Mouse (Mus musculus) small intestine, adult 2 months (tissue): ENCODE data around the gene Lrp3.

Experiments used
- CTCF ChIP-seq: fragments of 200-500 bp; IDR thresholded peaks from 2 replicates; pipeline ENCODE4 v1.5.1; 2012; ENCODE audit warnings: low read depth, mild to moderate bottlenecking, control low read depth, inconsistent platforms, low read length, moderate library complexity, mixed read lengths; ENCODE audit not compliant: insufficient replicate concordance, insufficient read length; ENCODE audit errors: extremely low read depth
- POLR2A ChIP-seq: fragments of 200-500 bp; IDR thresholded peaks from 2 replicates; pipeline ENCODE4 v1.6.1; 2012; ENCODE audit warnings: low read depth, mild to moderate bottlenecking, control low read depth, inconsistent platforms, low read length, moderate library complexity

- TF ChIP-seq CTCF = no peak
- no peak for TF ChIP-seq POLR2A
Measured at GRCm38 (mm10) chr7:35163600-35163999, 51.7 kb downstream of the Lrp3 start.
